Mouse (Mus musculus): ENCODE data around the gene Car10. TPM values are rescaled to one million over a fixed set of nuclear protein-coding genes. Genes with fewer than 3 reads are reported as not detected.

Gene Car10
- polyA plus RNA-seq, 1 experiment from 2014 or later, result 0.20 TPM

GRCm38 (mm10) chr11:93109451-93109850 lies 11.6 kb downstream of the Car10 start:
- DNase-seq (ENCODE audit: low spot score), result no peak
- no peak overlapping the region for H3K4me3 ChIP-seq
- H3K27ac ChIP-seq, result no peak overlapping the region
- H3K4me1 ChIP-seq, result no peaks in the 10 kb centered on the region
- H3K36me3 ChIP-seq, result no peaks in the 10 kb centered on the region
- 89% methylated on average over 1 of the region's 1 CpGs for WGBS
- H3K9me3 ChIP-seq (replicated peaks), result no peaks in the 10 kb centered on the region
- H3K27me3 ChIP-seq (ENCODE audit: low read depth, poor library complexity, severe bottlenecking), result no peaks in the 10 kb centered on the region

GRCm38 (mm10) chr11:93120766-93121415 lies 23.1 kb downstream of the Car10 start:
- Histone ChIP-seq H3K36me3 (no peaks in the 10 kb centered on the region), H3K4me1 (no peaks in the 10 kb centered on the region), H3K27me3 (ENCODE audit: low read depth, poor library complexity, severe bottlenecking) (no peaks in the 10 kb centered on the region), H3K4me3 (no peak overlapping the region), H3K9me3 (replicated peaks) (no peaks in the 10 kb centered on the region), H3K27ac (no peak overlapping the region)
- WGBS, result 77% methylated on average over 10 of the region's 10 CpGs
- DNase-seq (ENCODE audit: low spot score), result no peak

GRCm38 (mm10) chr11:93123691-93124090 lies 25.9 kb downstream of the Car10 start:
- H3K27me3 ChIP-seq (ENCODE audit: low read depth, poor library complexity, severe bottlenecking), result no peaks in the 10 kb centered on the region
- no peaks in the 10 kb centered on the region for H3K9me3 ChIP-seq (replicated peaks)
- no peak for DNase-seq (ENCODE audit: low spot score)
- no peaks in the 10 kb centered on the region for H3K4me1 ChIP-seq
- H3K4me3 ChIP-seq, result no peak overlapping the region
- no peak overlapping the region for H3K27ac ChIP-seq
- H3K36me3 ChIP-seq, result no peaks in the 10 kb centered on the region
- 85% methylated on average over 4 of the region's 4 CpGs for WGBS

GRCm38 (mm10) chr11:93126466-93126865 lies 28.6 kb downstream of the Car10 start:
- no peaks in the 10 kb centered on the region for H3K36me3 ChIP-seq
- no peaks in the 10 kb centered on the region for H3K9me3 ChIP-seq (replicated peaks)
- H3K4me3 ChIP-seq, result no peak overlapping the region
- 85% methylated on average over 3 of the region's 3 CpGs for WGBS
- no peaks in the 10 kb centered on the region for H3K4me1 ChIP-seq
- DNase-seq (ENCODE audit: low spot score), result no peak
- H3K27me3 ChIP-seq (ENCODE audit: low read depth, poor library complexity, severe bottlenecking), result no peaks in the 10 kb centered on the region
- H3K27ac ChIP-seq, result no peak overlapping the region

- H3K27ac ChIP-seq, result no peak overlapping the region
- H3K36me3 ChIP-seq, result no peaks in the 10 kb centered on the region
- 83% methylated on average over 2 of the region's 2 CpGs for WGBS
- no peaks in the 10 kb centered on the region for H3K4me1 ChIP-seq
- no peak overlapping the region for H3K4me3 ChIP-seq
- no peaks in the 10 kb centered on the region for H3K27me3 ChIP-seq (ENCODE audit: low read depth, poor library complexity, severe bottlenecking)
- H3K9me3 ChIP-seq (replicated peaks), result no peaks in the 10 kb centered on the region
- DNase-seq (ENCODE audit: low spot score), result no peak
Measured at GRCm38 (mm10) chr11:93128481-93128880, 30.7 kb downstream of the Car10 start.

GRCm38 (mm10) chr11:93137841-93138240 lies 40.0 kb downstream of the Car10 start:
- Histone ChIP-seq H3K9me3 (replicated peaks) (no peaks in the 10 kb centered on the region), H3K36me3 (no peaks in the 10 kb centered on the region), H3K27me3 (ENCODE audit: low read depth, poor library complexity, severe bottlenecking) (no peaks in the 10 kb centered on the region), H3K4me1 (no peaks in the 10 kb centered on the region), H3K27ac (no peak overlapping the region), H3K4me3 (no peak overlapping the region)
- no peak for DNase-seq (ENCODE audit: low spot score)
- 96% methylated on average over 1 of the region's 1 CpGs for WGBS

GRCm38 (mm10) chr11:93141727-93142126 lies 43.9 kb downstream of the Car10 start:
- WGBS, result 86% methylated on average over 1 of the region's 1 CpGs
- no peak overlapping the region for H3K27ac ChIP-seq
- no peak overlapping the region for H3K4me3 ChIP-seq
- H3K9me3 ChIP-seq (replicated peaks), result no peaks in the 10 kb centered on the region
- no peaks in the 10 kb centered on the region for H3K4me1 ChIP-seq
- no peak for DNase-seq (ENCODE audit: low spot score)
- H3K36me3 ChIP-seq, result no peaks in the 10 kb centered on the region
- no peaks in the 10 kb centered on the region for H3K27me3 ChIP-seq (ENCODE audit: low read depth, poor library complexity, severe bottlenecking)

GRCm38 (mm10) chr11:93144544-93144943 lies 46.7 kb downstream of the Car10 start:
- Histone ChIP-seq H3K27me3 (ENCODE audit: low read depth, poor library complexity, severe bottlenecking) (no peaks in the 10 kb centered on the region), H3K4me1 (no peaks in the 10 kb centered on the region), H3K4me3 (no peak overlapping the region), H3K9me3 (replicated peaks) (no peaks in the 10 kb centered on the region), H3K27ac (no peak overlapping the region), H3K36me3 (no peaks in the 10 kb centered on the region)
- 9% methylated on average over 2 of the region's 2 CpGs for WGBS
- no peak for DNase-seq (ENCODE audit: low spot score)

GRCm38 (mm10) chr11:93154910-93155309 lies 57.1 kb downstream of the Car10 start:
- Histone ChIP-seq H3K4me1 (no peaks in the 10 kb centered on the region), H3K36me3 (no peaks in the 10 kb centered on the region), H3K9me3 (replicated peaks) (no peaks in the 10 kb centered on the region), H3K27ac (no peak overlapping the region), H3K4me3 (no peak overlapping the region), H3K27me3 (ENCODE audit: low read depth, poor library complexity, severe bottlenecking) (no peaks in the 10 kb centered on the region)
- 78% methylated on average over 3 of the region's 3 CpGs for WGBS
- DNase-seq (ENCODE audit: low spot score), result no peak

- no peak overlapping the region for H3K4me3 ChIP-seq
- no peak for DNase-seq (ENCODE audit: low spot score)
- H3K4me1 ChIP-seq, result no peaks in the 10 kb centered on the region
- H3K36me3 ChIP-seq, result no peaks in the 10 kb centered on the region
- H3K27ac ChIP-seq, result no peak overlapping the region
- no peaks in the 10 kb centered on the region for H3K27me3 ChIP-seq (ENCODE audit: low read depth, poor library complexity, severe bottlenecking)
- no peaks in the 10 kb centered on the region for H3K9me3 ChIP-seq (replicated peaks)
Measured at GRCm38 (mm10) chr11:93172430-93172829, 74.6 kb downstream of the Car10 start.

GRCm38 (mm10) chr11:93173533-93174308 lies 75.9 kb downstream of the Car10 start:
- H3K27ac ChIP-seq, result no peak overlapping the region
- no peaks in the 10 kb centered on the region for H3K9me3 ChIP-seq (replicated peaks)
- H3K27me3 ChIP-seq (ENCODE audit: low read depth, poor library complexity, severe bottlenecking), result no peaks in the 10 kb centered on the region
- H3K4me3 ChIP-seq, result no peak overlapping the region
- H3K4me1 ChIP-seq, result no peaks in the 10 kb centered on the region
- H3K36me3 ChIP-seq, result no peaks in the 10 kb centered on the region
- 92% methylated on average over 1 of the region's 1 CpGs for WGBS
- DNase-seq (ENCODE audit: low spot score), result no peak

GRCm38 (mm10) chr11:93185477-93185876 lies 87.6 kb downstream of the Car10 start:
- H3K9me3 ChIP-seq (replicated peaks), result no peaks in the 10 kb centered on the region
- H3K27ac ChIP-seq, result no peak overlapping the region
- DNase-seq (ENCODE audit: low spot score), result no peak
- no peaks in the 10 kb centered on the region for H3K36me3 ChIP-seq
- 78% methylated on average over 4 of the region's 4 CpGs for WGBS
- H3K4me1 ChIP-seq, result no peaks in the 10 kb centered on the region
- H3K27me3 ChIP-seq (ENCODE audit: low read depth, poor library complexity, severe bottlenecking), result no peaks in the 10 kb centered on the region
- no peak overlapping the region for H3K4me3 ChIP-seq

- WGBS, result 86% methylated on average over 2 of the region's 2 CpGs
- H3K4me3 ChIP-seq, result no peak overlapping the region
- no peaks in the 10 kb centered on the region for H3K4me1 ChIP-seq
- H3K27ac ChIP-seq, result no peak overlapping the region
- no peaks in the 10 kb centered on the region for H3K36me3 ChIP-seq
- H3K9me3 ChIP-seq (replicated peaks), result no peaks in the 10 kb centered on the region
- DNase-seq (ENCODE audit: low spot score), result no peak
- no peaks in the 10 kb centered on the region for H3K27me3 ChIP-seq (ENCODE audit: low read depth, poor library complexity, severe bottlenecking)
Measured at GRCm38 (mm10) chr11:93186163-93186562, 88.3 kb downstream of the Car10 start.

Data from limb, embryonic 10.5 days (tissue).